ENCODE assay signal across 8 mouse cellular contexts in genomic region chrX:38473537-38474299, GRCm38 (mm10). TPM values are rescaled to one million over a fixed set of nuclear protein-coding genes. Genes with fewer than 3 reads are reported as not detected.
DNase-seq lines count a peak whose midpoint lies in the region; ATAC-seq and TF ChIP-seq lines count a peak whose summit lies in the region.

No protein-coding gene starts in this region.

- H3K27me3 ChIP-seq in forebrain, embryonic 11.5 days (ENCODE audit: control insufficient read depth, insufficient read depth, low read length) = no peaks in the 10 kb centered on the region
- no peaks in the 10 kb centered on the region for H3K27me3 ChIP-seq in heart, postnatal 0 days (ENCODE audit: control insufficient read depth, insufficient read depth, low read length)
- no peaks in the 10 kb centered on the region for H3K27me3 ChIP-seq in liver, embryonic 16.5 days (ENCODE audit: control insufficient read depth, insufficient read depth, low read depth, low read length)
- H3K27me3 ChIP-seq in neural tube, embryonic 13.5 days = no peaks in the 10 kb centered on the region
- H3K27me3 ChIP-seq in testis, adult 2 months (ENCODE audit: control insufficient read depth, insufficient read depth, low read length) = no peaks in the 10 kb centered on the region

- peak overlapping the region; percentile 43 for H3K4me3 ChIP-seq in forebrain, embryonic 11.5 days (ENCODE audit: low read depth, low read length)
- H3K4me3 ChIP-seq in heart, postnatal 0 days (ENCODE audit: low read depth, low read length) = peak overlapping the region; percentile 53
- H3K4me3 ChIP-seq in liver, embryonic 16.5 days (ENCODE audit: low read depth, low read length) = peak overlapping the region; percentile 69
- peak overlapping the region; percentile 52 for H3K4me3 ChIP-seq in neural tube, embryonic 13.5 days
- peak overlapping the region; percentile 78 for H3K4me3 ChIP-seq in testis, adult 2 months (ENCODE audit: control insufficient read depth, low read depth, low read length)

- peak overlapping the region; percentile 40; the same call in 1 of the 2 replicates for H3K4me2 ChIP-seq in forebrain, embryonic 11.5 days (ENCODE audit: low read depth, low read length, severe bottlenecking)
- H3K4me2 ChIP-seq in heart, postnatal 0 days (ENCODE audit: low read depth, low read length) = peak overlapping the region; percentile 52
- H3K4me2 ChIP-seq in liver, embryonic 16.5 days (ENCODE audit: low read depth, low read length) = peak overlapping the region; percentile 68
- peak overlapping the region; percentile 54 for H3K4me2 ChIP-seq in neural tube, embryonic 13.5 days

- DNase-seq in CD8-positive naive resting alpha-beta T cell, adult 2 months (ENCODE audit: low read depth in 2 of 2, low spot score in 2 of 2) = peak; percentile 16 to 51
- peak; percentile 65 for DNase-seq in c-Kit-positive CD71-positive TER-119-negative erythroid progenitor cells, embryonic 14.5 days (ENCODE audit: low read depth)
- DNase-seq in forebrain, embryonic 11.5 days (ENCODE audit: low spot score) = peak; percentile 81
- peak; percentile 86 for DNase-seq in heart, postnatal 0 days (ENCODE audit: low spot score)
- peak; percentile 77 to 83 for DNase-seq in kidney, postnatal 4 days

- ATAC-seq in forebrain, embryonic 11.5 days (replicated peaks; ENCODE audit: low FRiP score) = peak; percentile 98
- ATAC-seq in heart, postnatal 0 days (ENCODE audit: insufficient read depth, low read depth) = peak; percentile 98
- ATAC-seq in liver, embryonic 16.5 days (ENCODE audit: low read depth) = peak; percentile 100
- peak; percentile 93 for ATAC-seq in neural tube, embryonic 13.5 days (ENCODE audit: low read depth)

- TF ChIP-seq POLR2A in testis, adult 2 months (IDR thresholded peaks at IDR 0.05; ENCODE audit: control insufficient read depth, low read depth, low read length) = no peak

- H3K9ac ChIP-seq in forebrain, embryonic 11.5 days (ENCODE audit: low read length) = peak overlapping the region; percentile 39
- 0 out of 2 replicates have a peak overlapping the region, but pooled peaks have one; percentile 31 for H3K9ac ChIP-seq in heart, postnatal 0 days (replicated peaks; ENCODE audit: low read depth, low read length)
- peak overlapping the region; percentile 47 for H3K9ac ChIP-seq in liver, embryonic 16.5 days (ENCODE audit: low read depth, low read length)
- H3K9ac ChIP-seq in neural tube, embryonic 13.5 days = peak overlapping the region; percentile 41

- 16% methylated on average over 31 of the region's 32 CpGs for whole genome bisulfite sequencing in forebrain, embryonic 11.5 days
- 8% methylated on average over 32 of the region's 32 CpGs for WGBS in heart, postnatal 0 days
- 12% methylated on average over 32 of the region's 32 CpGs for WGBS in liver, embryonic 16.5 days (ENCODE audit: insufficient replicate concordance)
- 13% methylated on average over 32 of the region's 32 CpGs for WGBS in neural tube, embryonic 13.5 days

- no peak; the same call in 1 of the 2 replicates for TF ChIP-seq EP300 in heart, postnatal 0 days (IDR thresholded peaks at IDR 0.05; ENCODE audit: low read depth)

- H3K9me3 ChIP-seq in forebrain, embryonic 11.5 days (ENCODE audit: control insufficient read depth, low read length) = no peaks in the 10 kb centered on the region
- no peaks in the 10 kb centered on the region for H3K9me3 ChIP-seq in heart, postnatal 0 days (replicated peaks; ENCODE audit: control insufficient read depth, low read length)
- H3K9me3 ChIP-seq in liver, embryonic 16.5 days (replicated peaks; ENCODE audit: control insufficient read depth, low read length) = no peaks in the 10 kb centered on the region
- H3K9me3 ChIP-seq in neural tube, embryonic 13.5 days = no peaks in the 10 kb centered on the region

- H3K4me1 ChIP-seq in forebrain, embryonic 11.5 days (replicated peaks; ENCODE audit: control insufficient read depth, insufficient read depth, low read length) = no peaks in the 10 kb centered on the region
- H3K4me1 ChIP-seq in heart, postnatal 0 days (ENCODE audit: control insufficient read depth, insufficient read depth) = no peaks in the 10 kb centered on the region
- H3K4me1 ChIP-seq in liver, embryonic 16.5 days (ENCODE audit: control insufficient read depth, low read depth, low read length) = no peaks in the 10 kb centered on the region
- H3K4me1 ChIP-seq in neural tube, embryonic 13.5 days (replicated peaks) = no peaks in the 10 kb centered on the region
- H3K4me1 ChIP-seq in testis, adult 2 months (ENCODE audit: control insufficient read depth, insufficient read depth, low read length) = no peaks in the 10 kb centered on the region

- no peaks in the 10 kb centered on the region for H3K36me3 ChIP-seq in forebrain, embryonic 11.5 days (ENCODE audit: control insufficient read depth, insufficient read depth, low read length)
- H3K36me3 ChIP-seq in heart, postnatal 0 days (replicated peaks; ENCODE audit: control insufficient read depth, insufficient read depth, low read length) = no peaks in the 10 kb centered on the region
- no peaks in the 10 kb centered on the region for H3K36me3 ChIP-seq in liver, embryonic 16.5 days (ENCODE audit: control insufficient read depth, insufficient read depth)
- no peaks in the 10 kb centered on the region for H3K36me3 ChIP-seq in neural tube, embryonic 13.5 days
- H3K36me3 ChIP-seq in testis, adult 2 months (ENCODE audit: control insufficient read depth, insufficient read depth, low read length) = no peaks in the 10 kb centered on the region

- peak; percentile 51 for TF ChIP-seq CTCF in heart, postnatal 0 days (IDR thresholded peaks at IDR 0.05; ENCODE audit: low read depth)
- TF ChIP-seq CTCF in testis, adult 2 months (IDR thresholded peaks at IDR 0.05; ENCODE audit: control insufficient read depth, insufficient read depth, insufficient replicate concordance, low read depth, low read length) = peak; percentile 15; the same call in 1 of the 2 replicates

- peak overlapping the region; percentile 72 for H3K27ac ChIP-seq in forebrain, embryonic 11.5 days (ENCODE audit: low read depth, low read length)
- H3K27ac ChIP-seq in heart, postnatal 0 days (ENCODE audit: low read depth) = peak overlapping the region; percentile 95
- peak overlapping the region; percentile 79 for H3K27ac ChIP-seq in liver, embryonic 16.5 days (ENCODE audit: low read length)
- peak overlapping the region; percentile 77 for H3K27ac ChIP-seq in neural tube, embryonic 13.5 days (replicated peaks)
- peak overlapping the region; percentile 84 for H3K27ac ChIP-seq in testis, adult 2 months (ENCODE audit: control insufficient read depth, insufficient read depth, low read depth, low read length)

RNA-seq across cellular contexts. Expression of gene Lamp2, which starts 17.5 kb away (rescaled TPM):
- polyA plus RNA-seq in forebrain, embryonic 11.5 days (2014; fragmentation: Nextera tagmentation; extraction: Ambion mirVana) = 76.1 and 83.0 TPM in 2 replicates
- 135 and 142 TPM in 2 replicates for total RNA-seq in heart, postnatal 0 days (2014; rRNA removed; ENCODE audit: low replicate concordance)
- 111 and 113 TPM in 2 replicates for polyA plus RNA-seq in heart, postnatal 0 days (2015; fragmentation: Nextera tagmentation; extraction: Ambion mirVana)
- polyA plus RNA-seq in liver, embryonic 16.5 days (2015; fragmentation: Nextera tagmentation; extraction: Ambion mirVana) = 87.1 and 95.1 TPM in 2 replicates
- polyA plus RNA-seq in neural tube, embryonic 13.5 days (2015; fragmentation: Nextera tagmentation; extraction: Ambion mirVana) = 66.6 and 74.5 TPM in 2 replicates
- polyA plus RNA-seq in testis, adult 2 months (2012; rRNA removed) = 31.5 and 45.7 TPM in 2 replicates

Comparison
In these comparisons a context has a peak if more than half of its experiments do, and no peak if none do; other contexts are left out.
1. Peak in every context shown above with its lines: DNase-seq, ATAC-seq, H3K4me3 ChIP-seq and H3K27ac ChIP-seq.
2. DNase-seq: peak in every context shown above with its lines; median percentile 86 in heart, postnatal 0 days; 81 in forebrain, embryonic 11.5 days; 80 in kidney, postnatal 4 days; 65 in c-Kit-positive CD71-positive TER-119-negative erythroid progenitor cells, embryonic 14.5 days; 34 in CD8-positive naive resting alpha-beta T cell, adult 2 months.